ENCODE assay signal across 24 mouse cellular contexts in genomic region chr13:95131041-95131440, GRCm38 (mm10).
A peak's percentile ranks its signal among the peaks of the same experiment; 100 is the strongest.
DNase-seq lines count a peak whose midpoint lies in the region; ATAC-seq and TF ChIP-seq lines count a peak whose summit lies in the region.
"Had no signal": no experiment of that assay in that cellular context is flagged by ENCODE, and none has a peak within 500 bp of the region (broad histone marks: within the 10 kb centered on the region; RNA-seq: fewer than 3 reads in every experiment).

No protein-coding gene starts in this region.

- no peak overlapping the region for H3K4me2 ChIP-seq in hindbrain, postnatal 0 days (ENCODE audit: low read depth, low read length)
- no peak overlapping the region for H3K4me2 ChIP-seq in stomach, postnatal 0 days (replicated peaks; ENCODE audit: low read depth)
- H3K4me2 ChIP-seq: heart, embryonic 15.5 days; hindbrain, embryonic 15.5 days; intestine, embryonic 15.5 days; limb, embryonic 15.5 days; midbrain, embryonic 11.5 days; stomach, embryonic 15.5 days had no signal

- peaks cover 15% of the 10 kb centered on the region for H3K4me1 ChIP-seq in hindbrain, embryonic 10.5 days (replicated peaks)
- H3K4me1 ChIP-seq in hindbrain, postnatal 0 days (ENCODE audit: insufficient read depth, low read length): no peaks in the 10 kb centered on the region
- H3K4me1 ChIP-seq in cortical plate, adult 2 months (ENCODE audit: control insufficient read depth, insufficient read depth, low read length): peaks cover 16% of the 10 kb centered on the region
- H3K4me1 ChIP-seq in stomach, postnatal 0 days (replicated peaks; ENCODE audit: control insufficient read depth, insufficient read depth): no peaks in the 10 kb centered on the region
- H3K4me1 ChIP-seq: heart, embryonic 15.5 days; hindbrain, embryonic 15.5 days; intestine, embryonic 15.5 days; limb, embryonic 15.5 days; stomach, embryonic 15.5 days had no signal

- no peak for TF ChIP-seq EP300 in stomach, postnatal 0 days (optimal IDR thresholded peaks at IDR 0.05)

- intact Hi-C loops in left cerebral cortex, adult 2 months (cut with DNase I): no loop called here
- intact Hi-C loops in left cerebral cortex, postnatal 10 days (cut with DNase I): no loop called here

- TF ChIP-seq POLR2A in cortical plate, adult 2 months (IDR thresholded peaks at IDR 0.05; ENCODE audit: extremely low read depth, insufficient read depth, low read length): no peak

- peak overlapping the region; percentile 59; the same call in 1 of the 2 replicates for H3K27ac ChIP-seq in hindbrain, embryonic 10.5 days
- no peak overlapping the region for H3K27ac ChIP-seq in hindbrain, postnatal 0 days
- H3K27ac ChIP-seq in left cerebral cortex, adult 2 months: peak overlapping the region; percentile 33; the same call in 1 of the 2 replicates
- 0 out of 2 replicates have a peak overlapping the region, but pooled peaks have one; percentile 7 for H3K27ac ChIP-seq in cortical plate, adult 2 months (ENCODE audit: insufficient read depth, low read length)
- H3K27ac ChIP-seq in stomach, postnatal 0 days (replicated peaks): no peak overlapping the region
- H3K27ac ChIP-seq: heart, embryonic 15.5 days; hindbrain, embryonic 15.5 days; intestine, embryonic 15.5 days; kidney, postnatal 0 days; limb, embryonic 15.5 days; stomach, embryonic 15.5 days had no signal

- WGBS in hindbrain, embryonic 10.5 days: 16% methylated on average over 1 of the region's 1 CpGs
- 23% methylated on average over 1 of the region's 1 CpGs for WGBS in hindbrain, postnatal 0 days
- 88% methylated on average over 1 of the region's 1 CpGs for WGBS in stomach, postnatal 0 days

- H3K9me3 ChIP-seq in hindbrain, embryonic 10.5 days: no peaks in the 10 kb centered on the region
- no peaks in the 10 kb centered on the region for H3K9me3 ChIP-seq in hindbrain, postnatal 0 days (ENCODE audit: low read length)
- no peaks in the 10 kb centered on the region for H3K9me3 ChIP-seq in stomach, postnatal 0 days (ENCODE audit: control insufficient read depth, low read length)
- H3K9me3 ChIP-seq: heart, embryonic 15.5 days; hindbrain, embryonic 15.5 days; intestine, embryonic 15.5 days; limb, embryonic 15.5 days; stomach, embryonic 15.5 days had no signal

- TF ChIP-seq CTCF in hindbrain, postnatal 0 days (IDR thresholded peaks at IDR 0.05; ENCODE audit: low read depth): no peak
- no peak; the same call in 1 of the 2 replicates for TF ChIP-seq CTCF in left cerebral cortex, adult 2 months (IDR thresholded peaks at IDR 0.05)
- TF ChIP-seq CTCF in cortical plate, adult 2 months (IDR thresholded peaks at IDR 0.05; ENCODE audit: extremely low read depth, insufficient read depth, low read length): no peak
- no peak for TF ChIP-seq CTCF in stomach, postnatal 0 days (IDR thresholded peaks at IDR 0.05; ENCODE audit: low read depth)

- no peak overlapping the region for H3K9ac ChIP-seq in hindbrain, postnatal 0 days (replicated peaks; ENCODE audit: low read length)
- H3K9ac ChIP-seq in stomach, postnatal 0 days (ENCODE audit: low read length): no peak overlapping the region
- H3K9ac ChIP-seq: heart, embryonic 15.5 days; hindbrain, embryonic 15.5 days; intestine, embryonic 15.5 days; limb, embryonic 15.5 days; stomach, embryonic 15.5 days had no signal

- no peaks in the 10 kb centered on the region for H3K36me3 ChIP-seq in hindbrain, embryonic 10.5 days
- H3K36me3 ChIP-seq in hindbrain, postnatal 0 days (ENCODE audit: insufficient read depth, low read length): no peaks in the 10 kb centered on the region
- no peaks in the 10 kb centered on the region for H3K36me3 ChIP-seq in stomach, postnatal 0 days (ENCODE audit: control insufficient read depth, insufficient read depth, low read length)
- H3K36me3 ChIP-seq: heart, embryonic 15.5 days; hindbrain, embryonic 15.5 days; intestine, embryonic 15.5 days; limb, embryonic 15.5 days; stomach, embryonic 15.5 days had no signal

- peak; percentile 36 for DNase-seq in hindbrain, embryonic 10.5 days (ENCODE audit: low spot score)
- no peak for DNase-seq in hindbrain, postnatal 0 days (ENCODE audit: low spot score)
- no peak for DNase-seq in left cerebral cortex, adult 2 months (ENCODE audit: extremely low spot score in 1 of 2, low spot score in 2 of 2)
- DNase-seq in left cerebral cortex, postnatal 10 days (ENCODE audit: extremely low spot score in 1 of 2, low spot score in 2 of 2): no peak
- peak; percentile 61 for DNase-seq in mesoderm, embryonic 11.5 days (ENCODE audit: low read depth, low spot score)
- DNase-seq in stomach, postnatal 0 days (ENCODE audit: low spot score): no peak
- DNase-seq: adrenal gland, postnatal 36 days; cerebellum, adult 11 months; cerebellum, adult 9-11 months; heart, postnatal 36 days; left cerebral cortex, postnatal 4 days; lung, postnatal 4 days; thymus, adult 18-20 months; thymus, postnatal 36 days had no signal

- ATAC-seq in hindbrain, postnatal 0 days: no peak
- no peak for ATAC-seq in stomach, postnatal 0 days (ENCODE audit: low FRiP score, low TSS enrichment)
- ATAC-seq: CD4-positive, CD25-positive, alpha-beta regulatory T cell, adult 4 months; intestine, embryonic 15.5 days; Patski had no signal

- no peaks in the 10 kb centered on the region for H3K27me3 ChIP-seq in hindbrain, embryonic 10.5 days (ENCODE audit: insufficient read depth, poor library complexity, severe bottlenecking)
- no peaks in the 10 kb centered on the region for H3K27me3 ChIP-seq in hindbrain, postnatal 0 days (ENCODE audit: insufficient read depth, low read length)
- H3K27me3 ChIP-seq in stomach, postnatal 0 days (ENCODE audit: control insufficient read depth, insufficient read depth, low read length): no peaks in the 10 kb centered on the region
- H3K27me3 ChIP-seq: heart, embryonic 15.5 days; hindbrain, embryonic 15.5 days; intestine, embryonic 15.5 days; limb, embryonic 15.5 days; Patski; stomach, embryonic 15.5 days had no signal

- H3K4me3 ChIP-seq in hindbrain, embryonic 10.5 days: no peak overlapping the region
- H3K4me3 ChIP-seq in hindbrain, postnatal 0 days (ENCODE audit: low read length): no peak overlapping the region
- H3K4me3 ChIP-seq in left cerebral cortex, adult 2 months: no peak overlapping the region
- no peak overlapping the region for H3K4me3 ChIP-seq in cortical plate, adult 2 months (ENCODE audit: insufficient read depth, low read length)
- H3K4me3 ChIP-seq in stomach, postnatal 0 days (ENCODE audit: low read depth, low read length): no peak overlapping the region
- H3K4me3 ChIP-seq: heart, embryonic 15.5 days; hindbrain, embryonic 15.5 days; intestine, embryonic 15.5 days; limb, embryonic 15.5 days; stomach, embryonic 15.5 days had no signal

Comparison
In these comparisons a context has a peak if more than half of its experiments do, and no peak if none do; other contexts are left out.
1. DNase-seq: peak in hindbrain, embryonic 10.5 days (single experiment) and mesoderm, embryonic 11.5 days (single experiment); none in hindbrain, postnatal 0 days (single experiment), left cerebral cortex, adult 2 months (0 of 2), left cerebral cortex, postnatal 10 days (0 of 2) and stomach, postnatal 0 days (single experiment).
2. H3K27ac ChIP-seq: peak in hindbrain, embryonic 10.5 days (single experiment), left cerebral cortex, adult 2 months (single experiment) and cortical plate, adult 2 months (single experiment); none in hindbrain, postnatal 0 days (single experiment) and stomach, postnatal 0 days (single experiment).